Mouse (Mus musculus): ENCODE measurements around the gene Fam214a.

Gene Fam214a

DNA sequence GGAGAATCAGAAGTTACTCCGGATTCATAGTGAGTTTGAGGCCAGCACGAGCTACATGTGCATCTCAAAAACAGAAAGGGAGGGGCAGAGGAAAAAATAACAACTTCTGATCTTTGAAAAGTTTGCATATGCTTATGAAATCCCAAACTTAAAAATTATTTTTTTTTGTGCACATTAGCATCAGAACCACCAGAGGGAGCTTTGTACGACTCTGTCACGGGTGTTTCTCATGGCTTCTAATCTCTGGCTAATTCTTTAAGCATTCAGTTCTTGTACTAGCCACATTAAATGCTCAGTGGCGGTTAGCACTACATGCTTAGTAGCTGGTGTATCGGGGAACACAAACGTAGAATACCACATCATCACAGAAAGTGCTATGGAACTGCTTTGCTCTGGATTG, 80.5 kb downstream of the Fam214a start:
- DNase-seq (ENCODE audit: low read depth) = no peak

DNA sequence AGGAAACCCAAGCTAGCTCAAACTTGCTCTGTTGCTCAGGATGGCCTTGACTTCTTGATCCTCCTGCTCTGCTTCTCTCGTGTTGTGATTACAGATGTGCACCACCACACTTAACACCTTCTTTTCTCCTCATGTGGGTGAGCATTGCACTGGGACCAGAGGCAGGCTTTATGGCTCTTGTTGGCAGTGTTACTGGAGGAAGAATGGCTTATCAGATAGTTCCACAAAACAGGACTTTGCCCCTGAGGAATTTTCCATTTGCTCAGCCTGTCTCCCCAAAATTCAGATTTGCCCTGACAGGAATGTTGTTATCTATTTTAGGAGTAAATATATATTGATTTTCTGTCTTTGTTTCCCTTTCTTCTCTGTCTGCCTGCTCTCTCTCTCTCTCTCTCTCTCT, 82.0 kb downstream of the Fam214a start:
- no peak for DNase-seq (ENCODE audit: low read depth)

DNA sequence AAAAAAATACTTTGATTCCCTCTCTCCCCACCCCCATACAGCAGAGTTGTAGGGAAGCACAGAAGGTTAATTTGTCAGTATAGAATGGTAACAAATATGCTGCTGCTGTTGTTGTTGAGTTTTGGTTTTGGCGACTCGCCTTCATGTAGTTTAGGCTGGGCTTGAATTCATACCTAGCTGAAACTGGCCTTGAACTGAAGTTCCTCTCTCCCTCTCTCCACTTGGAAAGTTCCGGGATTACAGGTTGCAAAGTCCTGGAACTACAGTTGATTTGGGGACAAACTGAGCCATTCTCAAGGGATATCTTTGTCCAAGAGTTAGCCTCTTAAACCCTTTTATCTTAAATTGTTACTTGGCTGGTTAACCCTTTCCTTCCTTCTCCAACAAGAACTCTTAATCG, 83.3 kb downstream of the Fam214a start:
- DNase-seq (ENCODE audit: low read depth) = no peak

GRCm38 (mm10) chr9:75037451-75038356, 85.0 kb downstream of the Fam214a start, which contains the start of gene Arpp19:
TSS of gene Arpp19 (plus strand) at chr9:75037614.
- peak; percentile 56 for DNase-seq (ENCODE audit: low read depth)

DNA sequence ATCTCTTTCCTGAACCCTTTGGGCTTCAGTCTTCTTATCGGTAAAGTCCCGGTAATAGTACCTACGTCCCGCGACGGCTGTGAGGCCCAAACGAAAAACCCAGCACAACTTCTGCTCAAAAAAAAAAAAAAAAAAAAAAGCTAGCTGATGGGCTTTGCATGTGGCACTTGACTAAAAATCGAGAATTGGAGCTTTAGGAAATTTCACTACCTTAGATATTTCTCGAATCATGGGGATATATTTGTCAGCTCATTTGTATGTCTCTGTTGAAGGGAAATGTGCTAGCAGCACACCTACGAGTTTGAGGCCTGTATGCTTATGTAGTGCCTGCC, 85.6 kb downstream of the Fam214a start:
- DNase-seq (ENCODE audit: low read depth) = no peak

GRCm38 (mm10) chr9:75040566-75040965, 87.9 kb downstream of the Fam214a start:
- no peak for DNase-seq (ENCODE audit: low read depth)

- DNase-seq (ENCODE audit: low read depth) = no peak
These were observed 89.3 kb downstream of the Fam214a start for GRCm38 (mm10) chr9:75041840-75042525.

- no peak for DNase-seq (ENCODE audit: low read depth)
These were observed 90.5 kb downstream of the Fam214a start for GRCm38 (mm10) chr9:75043191-75043590.

DNA sequence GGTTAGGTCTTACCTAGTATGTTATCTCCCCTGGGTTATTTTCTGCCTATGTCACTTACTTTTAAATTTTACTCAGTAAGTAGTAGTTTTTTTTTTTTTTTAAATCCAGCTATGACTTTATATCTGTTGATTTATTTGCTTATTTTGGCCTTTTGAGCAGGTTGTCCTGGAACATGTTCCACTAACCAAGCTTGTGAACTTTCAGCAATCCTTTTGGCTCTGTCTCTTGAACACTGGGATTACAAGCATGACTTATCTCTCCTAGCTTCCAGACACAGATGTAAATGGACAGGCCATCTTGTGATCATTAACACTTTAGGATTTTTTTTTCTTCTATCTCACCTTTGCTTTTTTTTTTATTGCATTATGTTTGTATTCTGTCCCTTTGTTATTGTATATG, 94.4 kb downstream of the Fam214a start:
- no peak for DNase-seq (ENCODE audit: low read depth)

DNA sequence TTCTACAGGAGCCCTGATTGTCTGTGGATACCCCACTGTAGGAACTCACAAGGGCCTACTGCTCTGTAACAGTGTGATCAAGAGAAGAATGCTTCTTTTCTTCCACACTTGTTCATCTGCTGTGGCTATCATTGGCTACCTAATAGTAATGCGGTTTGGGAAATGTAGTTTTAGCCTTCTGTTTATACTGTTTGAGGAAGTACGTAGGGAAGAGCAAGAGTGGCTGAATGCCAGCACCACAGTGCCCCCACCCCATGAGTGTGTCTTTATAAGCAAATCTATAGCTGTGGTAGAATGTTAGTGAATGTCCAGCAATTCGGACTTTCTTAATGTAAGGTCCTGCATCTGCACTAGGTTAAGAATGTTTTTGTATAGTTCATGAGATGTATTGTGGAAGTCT, 96.4 kb downstream of the Fam214a start:
- DNase-seq (ENCODE audit: low read depth) = no peak

- peak; percentile 52 for DNase-seq (ENCODE audit: low read depth)
These were observed 97.3 kb downstream of the Fam214a start for GRCm38 (mm10) chr9:75050003-75050402.

DNA sequence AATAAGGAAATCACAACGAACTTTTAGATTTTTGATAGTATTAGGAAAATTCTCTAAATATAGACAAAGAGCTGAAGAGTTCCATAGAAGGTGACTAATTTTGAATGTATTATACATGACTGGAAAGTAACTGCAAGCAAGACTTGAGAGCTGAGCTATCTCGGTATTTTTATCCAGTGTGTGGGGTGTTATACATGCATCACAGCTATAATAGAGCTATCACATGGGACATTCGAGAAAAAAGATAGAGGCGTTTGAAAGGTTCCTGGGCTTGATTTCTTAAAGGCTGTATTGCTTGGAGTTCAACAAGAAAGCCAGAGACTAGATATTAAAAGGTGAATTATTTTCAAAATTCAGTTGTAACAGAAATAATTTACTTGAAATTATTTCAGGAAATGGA, 99.2 kb downstream of the Fam214a start:
- DNase-seq (ENCODE audit: low read depth) = no peak

- DNase-seq (ENCODE audit: low read depth) = no peak
These were observed 102.4 kb downstream of the Fam214a start for GRCm38 (mm10) chr9:75055046-75055445.

DNA sequence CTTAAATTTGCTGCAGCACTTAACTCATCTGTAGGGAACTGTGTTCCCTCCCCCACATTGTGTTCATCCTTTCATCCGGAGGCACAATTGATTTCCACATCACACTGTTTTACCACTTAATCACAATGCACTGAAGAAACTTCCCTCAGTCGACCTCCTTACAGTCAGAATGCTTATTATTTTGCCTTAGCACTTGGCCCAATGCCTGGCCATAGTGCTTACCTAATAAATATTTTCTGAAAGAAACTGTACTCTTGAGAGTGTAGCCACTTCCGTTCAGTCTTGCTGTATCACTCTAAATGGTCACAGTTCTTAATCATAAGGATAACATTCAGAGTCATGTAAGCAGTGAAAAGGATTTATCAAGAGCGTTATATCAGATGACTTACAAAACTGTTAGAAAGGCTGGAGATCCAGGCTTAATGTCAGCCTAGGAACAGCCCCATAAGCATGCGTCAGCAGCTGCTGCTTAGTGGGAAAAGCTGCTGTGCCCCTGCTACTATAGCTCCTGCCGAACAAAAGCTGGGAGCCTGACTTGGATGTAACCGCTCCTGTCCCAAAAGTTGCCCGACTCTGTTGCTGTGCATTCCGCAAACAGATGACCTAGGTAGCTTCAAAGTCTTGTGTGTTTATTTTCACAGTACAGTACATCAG, 112.1 kb downstream of the Fam214a start:
- DNase-seq (ENCODE audit: low read depth) = no peak

- no peak for DNase-seq (ENCODE audit: low read depth)
These were observed 117.9 kb downstream of the Fam214a start, which contains the start of gene Myo5a for GRCm38 (mm10) chr9:75070457-75071028. TSS of gene Myo5a (plus strand) at chr9:75071015.

DNA sequence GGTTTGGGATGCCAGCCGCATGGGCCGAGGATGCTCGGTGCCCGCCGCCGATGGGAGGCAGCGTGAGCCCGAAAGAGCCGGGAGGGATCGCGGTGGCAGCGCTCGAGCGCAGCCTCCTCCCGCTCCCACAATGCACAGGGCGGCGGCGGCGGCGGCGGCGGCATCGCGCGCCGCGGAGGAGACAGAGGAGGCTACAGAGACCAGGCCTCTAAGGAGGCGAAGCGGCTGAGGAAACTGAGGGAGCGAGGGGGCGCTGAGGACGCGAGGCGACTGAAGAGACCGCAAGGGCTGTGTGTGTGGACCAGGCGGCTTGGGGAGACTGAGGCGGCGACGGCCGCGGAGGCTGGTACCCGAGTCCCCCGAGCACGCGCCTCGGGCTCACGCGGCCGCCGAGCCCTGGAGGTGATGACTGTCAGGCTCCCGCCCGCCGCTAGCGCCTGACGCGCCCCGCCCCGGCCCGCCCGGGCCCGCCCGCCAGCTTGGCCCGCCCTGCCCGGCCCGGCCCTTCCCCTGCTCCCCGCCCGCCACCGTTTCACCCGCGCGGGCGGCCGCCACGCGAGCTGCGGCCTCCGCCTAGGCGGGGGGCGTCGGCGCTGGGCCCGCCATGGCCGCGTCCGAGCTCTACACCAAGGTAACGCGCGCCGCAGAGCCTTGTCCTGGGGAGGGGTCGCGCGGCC, 118.5 kb downstream of the Fam214a start:
- peak; percentile 54 for DNase-seq (ENCODE audit: low read depth)

GRCm38 (mm10) chr9:75071706-75072192, 119.1 kb downstream of the Fam214a start:
- DNase-seq (ENCODE audit: low read depth) = no peak

DNA sequence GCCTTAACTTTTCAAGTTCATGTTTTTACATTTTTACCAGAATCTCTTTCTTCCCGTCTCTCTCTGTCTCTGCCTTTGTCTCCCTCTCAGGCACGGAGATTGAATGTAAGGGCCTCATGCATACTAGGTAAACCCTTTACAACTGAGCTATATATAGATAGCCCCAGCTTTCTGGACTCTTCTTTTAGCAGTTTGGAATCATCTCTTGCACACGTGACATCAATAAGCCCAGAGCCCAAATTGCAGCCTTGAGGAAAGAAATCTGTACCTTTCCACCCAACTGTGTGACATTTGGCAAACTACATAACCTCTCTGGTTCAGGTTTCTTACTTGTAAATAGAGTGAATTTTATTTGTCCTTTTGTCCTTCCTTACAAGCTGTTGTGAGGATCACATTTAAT, 119.7 kb downstream of the Fam214a start:
- DNase-seq (ENCODE audit: low read depth) = no peak

DNA sequence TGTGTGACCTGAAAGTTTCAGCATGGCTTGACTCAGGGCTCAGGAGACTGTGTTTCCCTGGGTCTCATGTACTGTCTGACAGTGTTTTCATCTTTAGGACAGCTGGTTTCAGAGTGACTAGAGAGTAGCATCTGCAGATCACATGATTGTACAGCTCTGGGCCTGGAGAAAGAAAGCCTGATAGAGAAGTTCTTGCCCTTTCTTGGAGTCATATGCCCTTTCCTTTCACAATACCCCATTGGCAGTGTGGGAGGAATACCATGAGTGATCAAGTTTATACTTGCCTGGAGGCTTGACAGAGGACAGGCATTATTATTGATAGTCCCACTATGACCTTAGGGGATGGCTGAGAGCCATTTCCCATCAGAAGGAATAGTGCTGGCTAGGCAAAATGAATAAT, 124.5 kb downstream of the Fam214a start:
- DNase-seq (ENCODE audit: low read depth) = no peak
